Mouse (Mus musculus): Measurements from ENCODE around the gene Pramef20. TPM values are rescaled to one million over a fixed set of nuclear protein-coding genes. Genes with fewer than 3 reads are reported as not detected.

Pramef20 gene
- polyA plus RNA-seq (2017; shearing (Covaris generic)): 1 to 10 TPM in 1 of 2 experiments, not detected in 1; 2.1 TPM

DNA sequence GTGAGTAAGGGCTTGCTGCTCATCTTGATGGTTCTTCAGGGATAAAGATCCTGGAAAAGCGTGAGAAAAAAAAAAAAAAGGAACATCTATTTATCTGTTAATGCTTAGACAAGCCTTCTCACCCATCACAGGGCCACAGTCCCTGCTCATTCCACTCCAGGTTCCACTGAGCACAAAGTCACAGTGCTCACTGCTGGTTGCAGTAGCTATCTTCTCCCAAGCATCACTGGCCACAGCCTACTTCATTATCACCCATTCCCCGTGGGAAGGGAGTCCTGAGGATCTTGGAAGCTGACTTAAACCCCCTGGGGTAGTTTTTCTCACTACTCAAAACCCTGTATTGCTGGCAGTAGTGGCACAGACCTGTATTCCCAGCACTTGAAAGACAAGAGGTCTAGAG lies at the start of gene Pramef20:
TSS of gene Pramef20 (minus strand) at position 23 of the 400 bp plus-strand sequence.

DNA sequence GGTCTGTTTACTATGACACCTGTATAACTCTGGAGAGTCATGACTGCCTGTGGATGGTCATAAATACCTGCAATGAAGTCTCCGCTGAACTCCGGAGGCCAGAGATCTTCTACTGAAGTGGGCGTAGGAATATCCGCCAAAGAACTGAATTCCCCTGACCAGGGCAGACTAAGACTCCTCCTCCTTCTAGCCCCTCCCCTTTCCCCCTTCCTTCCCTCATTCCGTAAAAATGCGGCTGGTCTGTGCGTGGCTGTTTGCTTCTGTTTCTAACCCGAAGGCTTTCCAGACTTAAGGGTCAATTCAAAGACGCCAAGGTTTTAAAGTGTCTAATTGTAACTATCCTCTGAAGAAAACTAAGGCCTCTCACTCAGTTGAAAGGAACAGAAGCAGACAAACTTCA lies 30.6 kb upstream of the Pramef20 start, which contains the start of gene Pramef12:
TSS of gene Pramef12 (minus strand) at position 175 of the 400 bp plus-strand sequence.

DNA sequence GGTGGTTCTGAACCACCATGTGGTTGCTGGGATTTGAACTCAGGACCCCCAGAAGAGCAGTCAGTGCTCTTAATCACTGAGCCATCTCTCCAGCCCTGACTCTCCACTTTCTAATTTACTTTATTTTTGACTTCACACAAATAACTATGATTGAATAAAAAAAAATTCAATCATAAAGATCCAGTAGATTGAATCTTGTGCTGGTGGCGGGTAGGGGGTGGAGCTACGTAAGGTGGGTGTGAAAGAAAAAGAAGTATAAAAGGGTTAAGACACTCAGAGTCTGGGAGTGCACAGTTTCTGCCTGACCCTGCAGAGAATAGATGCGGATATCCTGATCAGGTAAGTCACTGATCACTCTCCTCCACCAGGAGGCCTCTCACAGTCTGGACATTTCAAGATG lies 20.1 kb downstream of the Pramef20 start, which contains the start of gene Gm13119:
TSS of gene Gm13119 (plus strand) at position 301 of the 400 bp plus-strand sequence.

DNA sequence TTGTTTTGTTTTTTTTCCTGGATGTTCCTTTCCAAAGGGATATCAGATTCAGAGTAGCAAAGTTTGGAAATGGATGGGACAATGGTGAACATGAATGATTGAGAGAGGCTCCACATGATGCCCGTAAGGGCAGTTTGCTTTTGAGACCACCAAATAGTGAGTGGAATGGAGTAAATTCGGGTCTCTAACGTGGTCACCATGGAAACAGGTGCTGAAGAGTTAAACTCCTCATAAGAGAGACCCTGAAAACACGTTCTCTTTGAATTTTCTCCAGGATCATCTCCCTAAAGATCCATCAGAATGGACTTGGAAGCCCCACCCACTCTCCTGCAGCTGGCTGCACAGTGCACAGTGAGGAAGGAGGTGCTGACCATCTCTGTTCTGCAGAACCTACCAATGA lies 47.8 kb downstream of the Pramef20 start, which contains the start of gene Gm13128:
TSS of gene Gm13128 (plus strand) at position 301 of the 400 bp plus-strand sequence.

Other genes starting within 250 kb of the Pramef20 start
- under 1 TPM in 1 of 2 experiments, not detected in 1; 0.73 TPM for gene Oog3, start 215.3 kb downstream of the Pramef20 start, polyA plus RNA-seq (2017; shearing (Covaris generic))
- gene Oog2, start 187.2 kb downstream of the Pramef20 start, polyA plus RNA-seq (2017; shearing (Covaris generic)): under 1 TPM in 1 of 2 experiments, not detected in 1; 0.43 TPM
- gene C87977, start 164.6 kb downstream of the Pramef20 start, polyA plus RNA-seq (2017; shearing (Covaris generic)): not detected
- not detected for gene Pramel5, start 97.4 kb downstream of the Pramef20 start, polyA plus RNA-seq (2017; shearing (Covaris generic))
- gene Gm13128, start 47.7 kb downstream of the Pramef20 start, polyA plus RNA-seq (2017; shearing (Covaris generic)): under 1 TPM; 0.12 to 0.22 TPM
- gene Gm13119, start 20.0 kb downstream of the Pramef20 start, polyA plus RNA-seq (2017; shearing (Covaris generic)): under 1 TPM in 1 of 2 experiments, not detected in 1; 0.80 TPM
- gene Pramef12, start 30.5 kb upstream of the Pramef20 start, polyA plus RNA-seq (2017; shearing (Covaris generic)): under 1 TPM in 1 of 2 experiments, not detected in 1; 0.97 TPM
- gene 1700012P22Rik, start 60.8 kb upstream of the Pramef20 start, polyA plus RNA-seq (2017; shearing (Covaris generic)): not detected
- not detected for gene Gm9944, start 75.4 kb upstream of the Pramef20 start, polyA plus RNA-seq (2017; shearing (Covaris generic))
- not detected for gene Aadacl3, start 85.8 kb upstream of the Pramef20 start, polyA plus RNA-seq (2017; shearing (Covaris generic))
- gene 9430007A20Rik, start 141.9 kb upstream of the Pramef20 start, polyA plus RNA-seq (2017; shearing (Covaris generic)): under 1 TPM in 1 of 2 experiments, not detected in 1; 0.66 TPM
- gene Gm13124, start 187.2 kb upstream of the Pramef20 start, polyA plus RNA-seq (2017; shearing (Covaris generic)): not detected
- under 1 TPM in 1 of 2 experiments, not detected in 1; 0.23 TPM for gene Aadacl4, start 235.8 kb upstream of the Pramef20 start, polyA plus RNA-seq (2017; shearing (Covaris generic))